Mouse (Mus musculus) liver, embryonic 14.5 days (tissue): Measurements from ENCODE around the gene Ceacam18. TPM values are rescaled to one million over a fixed set of nuclear protein-coding genes. Genes with fewer than 3 reads are reported as not detected.

Source experiments
- ATAC-seq: fragments of 200-750 bp; cut with Nextera tagmentation; 2 replicates; pipeline ENCODE4 v1.8.0; 2017; ENCODE audit warnings: moderate number of reproducible peaks, mild to moderate bottlenecking, moderate library complexity; ENCODE audit not compliant: insufficient read depth
- DNase-seq, 3 experiments: peaks; one replicate each; pipeline ENCODE4 v3.0.0-alpha.2; 2012 to 2013; ENCODE audit warnings: low read depth in 3 of 3, low spot score in 3 of 3
- H3K27ac ChIP-seq: fragments of 300-500 bp; sonication (generic); 2 replicates; pipeline ENCODE4 v1.5.1; 2014; ENCODE audit warnings: moderate library complexity, mild to moderate bottlenecking, control low read depth, inconsistent platforms
- H3K27me3 ChIP-seq: fragments of 300-500 bp; sonication (generic); 2 replicates; pipeline ENCODE4 v1.6.1; 2014; ENCODE audit warnings: mild to moderate bottlenecking, low read length, moderate library complexity; ENCODE audit not compliant: control insufficient read depth, insufficient read depth
- H3K36me3 ChIP-seq: fragments of 300-500 bp; sonication (generic); replicated peaks from 2 replicates; pipeline ENCODE4 v1.6.1; 2014; ENCODE audit warnings: low read depth; ENCODE audit not compliant: control insufficient read depth, insufficient read depth
- H3K4me1 ChIP-seq, 2 experiments: fragments of 200-500 bp in 1 of 2; fragments of 300-500 bp in 1 of 2; sonication (generic) in 1 of 2; replicated peaks; 2 replicates each; pipeline ENCODE4 v1.6.1; 2012 to 2014; ENCODE audit warnings: antibody characterized with exemption in 1 of 2, inconsistent platforms in 1 of 2, low read length in 1 of 2; ENCODE audit not compliant: control insufficient read depth in 2 of 2, insufficient read depth in 2 of 2
- H3K4me2 ChIP-seq: fragments of 300-500 bp; sonication (generic); 2 replicates; pipeline ENCODE4 v1.6.1; 2014; ENCODE audit warnings: low read depth, mild to moderate bottlenecking, control low read depth, moderate library complexity
- H3K4me3 ChIP-seq, 2 experiments: fragments of 200-500 bp in 1 of 2; fragments of 300-500 bp in 1 of 2; sonication (generic) in 1 of 2; 2 replicates each; pipeline ENCODE4 v1.5.1; 2012 to 2014; ENCODE audit warnings: low read depth in 2 of 2, low read length in 2 of 2, mild to moderate bottlenecking in 2 of 2, control low read depth in 1 of 2, inconsistent platforms in 1 of 2, moderate library complexity in 1 of 2; ENCODE audit not compliant: insufficient read depth in 1 of 2
- H3K9ac ChIP-seq: fragments of 300-500 bp; sonication (generic); replicated peaks from 2 replicates; pipeline ENCODE4 v1.6.1; 2014; ENCODE audit warnings: mild to moderate bottlenecking, control low read depth, moderate library complexity
- H3K9me3 ChIP-seq: fragments of 300-500 bp; sonication (generic); 2 replicates; pipeline ENCODE4 v1.6.1; 2016; ENCODE audit warnings: low read length, mixed read lengths; ENCODE audit not compliant: control insufficient read depth
- CTCF ChIP-seq: IDR thresholded peaks from 2 replicates; pipeline ENCODE4 v1.5.1; 2016; ENCODE audit warnings: antibody characterized with exemption, low read depth, control low read depth
- EP300 ChIP-seq: IDR thresholded peaks from 2 replicates; pipeline ENCODE4 v1.6.1; 2016; ENCODE audit warnings: antibody characterized with exemption, low read depth
- WGBS: fragments of 180-500 bp; shearing (Covaris S2); extraction: QIAGEN DNeasy Blood & Tissue Kit; methylation state at CpG from one replicate; pipeline ENCODE4 v1.1.7; 2014; ENCODE audit not compliant: insufficient replicate concordance; 5-methylcytosine and 5-hydroxymethylcytosine counted together
- polyA plus RNA-seq, 2 experiments: library from polyadenylated mRNA; depleted of rRNA in 1 of 2; stranded (reverse) in 1 of 2; unstranded in 1 of 2; fragments of >200 nt; fragmentation: Nextera tagmentation in 1 of 2; extraction: Ambion mirVana in 1 of 2; gene quantifications; 2 replicates each; pipeline versions ENCODE4 v1.2.1 to v1.2.3; 2012 to 2014

Gene Ceacam18
- polyA plus RNA-seq, 2 experiments: 0.08 TPM; not detected in 1

- 52% methylated on average over 7 of the region's 7 CpGs for WGBS
- DNase-seq (no peak), ATAC-seq (no peak)
- Histone ChIP-seq H3K27me3 (no peaks in the 10 kb centered on the region), H3K9ac (no peak overlapping the region), H3K9me3 (no peaks in the 10 kb centered on the region), H3K4me1 (no peaks in the 10 kb centered on the region), H3K27ac (no peak overlapping the region), H3K4me2 (no peak overlapping the region), H3K36me3 (no peaks in the 10 kb centered on the region), H3K4me3 (no peak overlapping the region)
- TF ChIP-seq CTCF (no peak), EP300 (no peak)
These were observed 26.1 kb upstream of the Ceacam18 start for GRCm38 (mm10) chr7:43608316-43608824.

- Histone ChIP-seq H3K4me1 (no peaks in the 10 kb centered on the region), H3K4me2 (no peak overlapping the region), H3K27me3 (no peaks in the 10 kb centered on the region), H3K27ac (no peak overlapping the region), H3K4me3 (no peak overlapping the region), H3K9me3 (no peaks in the 10 kb centered on the region), H3K36me3 (no peaks in the 10 kb centered on the region), H3K9ac (no peak overlapping the region)
- ATAC-seq (no peak), DNase-seq (no peak)
- 74% methylated on average over 14 of the region's 14 CpGs for WGBS
- no peak for TF ChIP-seq CTCF
- TF ChIP-seq EP300: no peak
These were observed 20.5 kb upstream of the Ceacam18 start for GRCm38 (mm10) chr7:43613816-43614551.

- H3K27ac ChIP-seq: no peak overlapping the region
- ATAC-seq (no peak), DNase-seq (no peak)
- TF ChIP-seq EP300 (no peak), CTCF (no peak)
- H3K36me3 ChIP-seq: no peaks in the 10 kb centered on the region
- no peak overlapping the region for H3K4me3 ChIP-seq
- 52% methylated on average over 7 of the region's 7 CpGs for WGBS
- H3K27me3 ChIP-seq: no peaks in the 10 kb centered on the region
- no peak overlapping the region for H3K9ac ChIP-seq
- no peak overlapping the region for H3K4me2 ChIP-seq
- no peaks in the 10 kb centered on the region for H3K4me1 ChIP-seq
- H3K9me3 ChIP-seq: no peaks in the 10 kb centered on the region
These were observed 11.6 kb upstream of the Ceacam18 start for GRCm38 (mm10) chr7:43622927-43623326.

GRCm38 (mm10) chr7:43623819-43624218 lies 10.7 kb upstream of the Ceacam18 start:
- DNase-seq: no peak
- no peak for TF ChIP-seq CTCF
- no peak for TF ChIP-seq EP300
- Histone ChIP-seq H3K4me2 (no peak overlapping the region), H3K36me3 (no peaks in the 10 kb centered on the region), H3K27me3 (no peaks in the 10 kb centered on the region), H3K4me3 (no peak overlapping the region), H3K4me1 (no peaks in the 10 kb centered on the region), H3K9me3 (no peaks in the 10 kb centered on the region), H3K27ac (no peak overlapping the region), H3K9ac (no peak overlapping the region)
- no peak for ATAC-seq
- 26% methylated on average over 10 of the region's 10 CpGs for WGBS

GRCm38 (mm10) chr7:43625065-43625464 lies 9.4 kb upstream of the Ceacam18 start:
- DNase-seq: no peak
- TF ChIP-seq EP300 (no peak), CTCF (no peak)
- H3K9ac ChIP-seq: no peak overlapping the region
- H3K4me1 ChIP-seq: no peaks in the 10 kb centered on the region
- H3K4me3 ChIP-seq: no peak overlapping the region
- no peak overlapping the region for H3K27ac ChIP-seq
- H3K4me2 ChIP-seq: no peak overlapping the region
- H3K36me3 ChIP-seq: no peaks in the 10 kb centered on the region
- no peaks in the 10 kb centered on the region for H3K9me3 ChIP-seq
- no peak for ATAC-seq
- no peaks in the 10 kb centered on the region for H3K27me3 ChIP-seq
- WGBS: 60% methylated on average over 3 of the region's 3 CpGs
